Comparison of ENCODE assay signal across 15 mouse cellular contexts in the genomic region with DNA sequence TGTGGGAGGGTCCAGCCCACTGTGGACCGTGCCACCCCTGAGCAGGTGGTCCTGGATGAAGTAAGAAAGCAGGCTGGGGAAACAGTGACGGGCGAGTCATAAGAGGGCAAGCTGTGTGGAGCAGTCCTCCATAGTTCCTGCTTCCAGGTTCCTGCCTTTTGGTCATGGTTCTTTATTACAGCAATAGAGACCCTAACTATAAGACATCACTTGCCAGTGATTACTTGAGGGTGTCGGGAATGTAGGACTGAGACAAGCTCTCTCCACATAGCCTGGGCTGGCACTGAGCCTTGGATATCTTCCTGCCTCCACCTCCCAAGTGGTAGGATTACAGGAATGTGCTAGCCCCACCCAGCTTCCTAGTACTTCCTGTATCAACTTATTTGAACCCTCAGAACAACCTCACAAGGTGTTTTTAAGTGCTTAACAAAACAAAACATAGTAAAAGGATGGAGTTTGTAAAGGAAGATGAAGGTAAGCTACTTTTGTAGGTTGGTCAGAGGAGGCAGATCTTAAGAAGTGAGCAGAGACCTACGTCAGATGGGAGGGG. TPM values are rescaled to one million over a fixed set of nuclear protein-coding genes. Genes with fewer than 3 reads are reported as not detected.
DNase-seq lines count a peak whose midpoint lies in the region; ATAC-seq and TF ChIP-seq lines count a peak whose summit lies in the region.
"Had no signal": no experiment of that assay in that cellular context is flagged by ENCODE, and none has a peak within 500 bp of the region (broad histone marks: within the 10 kb centered on the region; RNA-seq: fewer than 3 reads in every experiment).

No protein-coding gene starts in this region.

- TF ChIP-seq CTCF in liver, postnatal 0 days (IDR thresholded peaks at IDR 0.05; ENCODE audit: low read depth), result no peak

- intact Hi-C loops in heart, postnatal 14 days (cut with DNase I), result no loop called here

- peaks cover 25% of the 10 kb centered on the region for H3K4me1 ChIP-seq in heart, embryonic 15.5 days (replicated peaks)
- peaks cover 13% of the 10 kb centered on the region for H3K4me1 ChIP-seq in neural tube, embryonic 12.5 days
- H3K4me1 ChIP-seq in liver, postnatal 0 days (ENCODE audit: insufficient read depth), result peaks cover 53% of the 10 kb centered on the region

- 0 out of 2 replicates have a peak overlapping the region, but pooled peaks have one; percentile 90 for H3K4me2 ChIP-seq in heart, embryonic 15.5 days
- H3K4me2 ChIP-seq in neural tube, embryonic 12.5 days (replicated peaks), result no peak overlapping the region
- no peak overlapping the region for H3K4me2 ChIP-seq in liver, postnatal 0 days (ENCODE audit: low read depth, low read length)

- no peak for ATAC-seq in heart, embryonic 15.5 days (replicated peaks; ENCODE audit: insufficient number of reproducible peaks, insufficient read depth, low FRiP score, low read depth)
- 0 out of 2 replicates have a peak, but pooled peaks have one; percentile 15 for ATAC-seq in neural tube, embryonic 12.5 days (ENCODE audit: low FRiP score, low read depth)
- ATAC-seq in liver, postnatal 0 days, result no peak

- DNase-seq in heart, postnatal 14 days, result no peak
- DNase-seq in neural tube, embryonic 10.5 days (ENCODE audit: extremely low spot score, low spot score), result no peak
- no peak for DNase-seq in liver, postnatal 0 days
- DNase-seq in testis, postnatal 14 days (ENCODE audit: low spot score), result peak; percentile 3
- no peak for DNase-seq in cerebellum, adult 11-12 months
- DNase-seq in c-Kit-positive CD71-positive TER-119-positive erythroid progenitor cells, embryonic 14.5 days (ENCODE audit: low spot score), result no peak
- DNase-seq: adrenal gland, postnatal 14 days; B cell, adult 2 months; cerebellum, adult 11 months; gastrocnemius, postnatal 14 days; left cerebral cortex, postnatal 4 days had no signal

- 0 out of 2 replicates have a peak overlapping the region, but pooled peaks have one; percentile 82 for H3K4me3 ChIP-seq in heart, embryonic 15.5 days
- H3K4me3 ChIP-seq in neural tube, embryonic 12.5 days, result no peak overlapping the region
- H3K4me3 ChIP-seq in liver, postnatal 0 days (ENCODE audit: low read depth, low read length), result no peak overlapping the region

- no peak for TF ChIP-seq EP300 in liver, postnatal 0 days (IDR thresholded peaks at IDR 0.05; ENCODE audit: low read depth)

- H3K27me3 ChIP-seq in heart, embryonic 15.5 days, result no peaks in the 10 kb centered on the region
- H3K27me3 ChIP-seq in neural tube, embryonic 12.5 days (replicated peaks), result no peaks in the 10 kb centered on the region
- no peaks in the 10 kb centered on the region for H3K27me3 ChIP-seq in liver, postnatal 0 days (ENCODE audit: insufficient read depth, low read length)

- H3K9me3 ChIP-seq in heart, embryonic 15.5 days (replicated peaks), result no peaks in the 10 kb centered on the region
- H3K9me3 ChIP-seq in neural tube, embryonic 12.5 days, result no peaks in the 10 kb centered on the region
- H3K9me3 ChIP-seq in liver, postnatal 0 days (ENCODE audit: low read length), result no peaks in the 10 kb centered on the region
- H3K9me3 ChIP-seq: forebrain, embryonic 10.5 days had no signal

- H3K9ac ChIP-seq in heart, embryonic 15.5 days, result no peak overlapping the region
- no peak overlapping the region for H3K9ac ChIP-seq in neural tube, embryonic 12.5 days
- H3K9ac ChIP-seq in liver, postnatal 0 days (replicated peaks), result no peak overlapping the region

- 63% methylated on average over 5 of the region's 5 CpGs for WGBS in heart, embryonic 15.5 days
- WGBS in neural tube, embryonic 12.5 days, result 57% methylated on average over 5 of the region's 5 CpGs
- 70% methylated on average over 5 of the region's 5 CpGs for WGBS in liver, postnatal 0 days (ENCODE audit: insufficient replicate concordance)

- H3K27ac ChIP-seq in heart, embryonic 15.5 days, result no peak overlapping the region
- H3K27ac ChIP-seq in neural tube, embryonic 12.5 days, result no peak overlapping the region
- peak overlapping the region; percentile 86 for H3K27ac ChIP-seq in liver, postnatal 0 days (ENCODE audit: low read depth)
- H3K27ac ChIP-seq: hindbrain, postnatal 0 days had no signal

- no peaks in the 10 kb centered on the region for H3K36me3 ChIP-seq in heart, embryonic 15.5 days
- no peaks in the 10 kb centered on the region for H3K36me3 ChIP-seq in neural tube, embryonic 12.5 days
- H3K36me3 ChIP-seq in liver, postnatal 0 days (replicated peaks; ENCODE audit: insufficient read depth, low read length), result peaks cover 6% of the 10 kb centered on the region; the same call in 1 of the 2 replicates
- H3K36me3 ChIP-seq: forebrain, embryonic 10.5 days had no signal

RNA-seq across cellular contexts. Expression of a gene that starts 1.0 kb away (rescaled TPM):
- 5.4 and 9.7 TPM in 2 replicates for polyA plus RNA-seq in heart, embryonic 15.5 days (2015; fragmentation: Nextera tagmentation; extraction: Ambion mirVana)
- 10 to 100 TPM; 14.6 to 16.7 TPM for total RNA-seq in heart, postnatal 14 days (2021)
- polyA plus RNA-seq in neural tube, embryonic 12.5 days (2016; fragmentation: Nextera tagmentation; extraction: Ambion mirVana), result 8.6 and 11.7 TPM in 2 replicates
- polyA plus RNA-seq in liver, postnatal 0 days (2015; fragmentation: Nextera tagmentation; extraction: Ambion mirVana), result 5.1 and 6.2 TPM in 2 replicates
